Mouse (Mus musculus) intestine, embryonic 14.5 days (tissue): ENCODE results near the gene Col10a1. TPM values are rescaled to one million over a fixed set of nuclear protein-coding genes. Genes with fewer than 3 reads are reported as not detected.
A peak's percentile ranks its signal among the peaks of the same experiment; 100 is the strongest.
"Not testable (repeated sequence)": the region's sequence is repeated elsewhere in the genome, so short reads cannot be mapped to it uniquely, and the experiment has no call there.

ENCODE experiments used
- ATAC-seq: fragments of 200-750 bp; cut with Nextera tagmentation; replicated peaks from 2 replicates; pipeline ENCODE4 v1.8.0; 2017; ENCODE audit warnings: low read depth, moderate number of reproducible peaks, moderate TSS enrichment, moderate library complexity; ENCODE audit not compliant: low FRiP score, low TSS enrichment
- DNase-seq: peaks from one replicate; pipeline ENCODE4 v3.0.0-alpha.2; 2018; ENCODE audit warnings: low spot score
- H3K27ac ChIP-seq: fragments of 300-500 bp; sonication (generic); 2 replicates; pipeline ENCODE4 v1.5.1; 2014; ENCODE audit warnings: low read depth, mild to moderate bottlenecking, control low read depth
- H3K27me3 ChIP-seq: fragments of 300-500 bp; sonication (generic); replicated peaks from 2 replicates; pipeline ENCODE4 v1.6.1; 2014; ENCODE audit warnings: low read length, control low read depth; ENCODE audit not compliant: control insufficient read depth, insufficient read depth
- H3K36me3 ChIP-seq: fragments of 300-500 bp; sonication (generic); 2 replicates; pipeline ENCODE4 v1.6.1; 2014; ENCODE audit warnings: low read length, control low read depth; ENCODE audit not compliant: control insufficient read depth, insufficient read depth
- H3K4me1 ChIP-seq: fragments of 300-500 bp; sonication (generic); replicated peaks from 2 replicates; pipeline ENCODE4 v1.6.1; 2014; ENCODE audit warnings: low read length, control low read depth, mixed read lengths; ENCODE audit not compliant: control insufficient read depth, insufficient read depth
- H3K4me2 ChIP-seq: fragments of 300-500 bp; sonication (generic); 2 replicates; pipeline ENCODE4 v1.6.1; 2014; ENCODE audit warnings: low read length
- H3K4me3 ChIP-seq: fragments of 300-500 bp; sonication (generic); 2 replicates; pipeline ENCODE4 v1.5.1; 2014; ENCODE audit warnings: low read depth, low read length, control low read depth, mixed read lengths
- H3K9ac ChIP-seq: fragments of 300-500 bp; sonication (generic); 2 replicates; pipeline ENCODE4 v1.6.1; 2014; ENCODE audit warnings: mild to moderate bottlenecking, low read length
- H3K9me3 ChIP-seq: fragments of 300-500 bp; sonication (generic); 2 replicates; pipeline ENCODE4 v1.6.1; 2016; ENCODE audit warnings: low read length, control low read depth; ENCODE audit not compliant: control insufficient read depth
- WGBS: fragments of 180-500 bp; shearing (Covaris S2); extraction: QIAGEN DNeasy Blood & Tissue Kit; methylation state at CpG from one replicate; pipeline ENCODE4 v1.1.7; 2014; 5-methylcytosine and 5-hydroxymethylcytosine counted together
- polyA plus RNA-seq: library from polyadenylated mRNA; unstranded; fragments of >200 nt; fragmentation: Nextera tagmentation; extraction: Ambion mirVana; gene quantifications from 2 replicates; pipeline ENCODE4 v1.2.1, GENCODE M21; 2014

The Col10a1 gene
- polyA plus RNA-seq, 1 experiment from 2014 or later: 0.15 TPM

DNA sequence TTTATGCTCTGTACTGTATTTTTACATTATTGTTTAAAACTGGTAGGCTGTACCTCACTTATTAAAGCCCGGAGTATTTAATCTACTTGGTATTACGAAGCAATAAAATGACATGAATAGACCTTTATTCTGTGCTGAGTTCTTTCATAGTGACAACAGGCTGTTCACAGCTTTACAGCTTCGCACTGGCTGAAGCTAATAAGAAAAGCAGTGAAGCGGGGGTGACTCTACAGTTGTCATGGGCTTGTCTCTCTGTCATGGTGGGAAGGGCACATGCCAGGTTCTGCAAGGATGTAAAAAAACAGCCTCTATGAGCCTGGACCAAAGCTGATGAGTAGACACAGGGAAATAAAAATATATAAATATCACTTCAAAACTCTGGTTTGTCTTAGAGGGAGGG, 7.2 kb downstream of the Col10a1 start:
- ATAC-seq (no peak), DNase-seq (no peak)
- no peak overlapping the region for H3K4me3 ChIP-seq

DNA sequence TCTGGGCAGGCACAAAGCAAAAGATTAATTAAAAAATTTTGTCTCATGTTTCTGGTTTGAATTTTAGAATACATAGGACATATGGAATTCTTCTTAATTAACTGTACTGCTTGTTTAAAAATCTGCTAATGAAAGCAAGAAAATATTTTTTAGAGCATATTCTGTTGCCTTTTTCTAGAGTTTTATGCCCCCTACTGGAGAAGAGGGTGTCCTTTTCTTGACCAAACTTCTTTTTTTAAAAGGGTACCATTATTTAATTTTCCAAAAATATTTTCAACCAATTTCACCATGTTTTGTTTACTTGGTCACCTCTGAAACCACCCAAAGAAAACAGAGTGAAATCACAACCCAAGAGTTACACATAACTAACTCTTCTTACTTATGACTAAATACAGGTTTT, 9.5 kb downstream of the Col10a1 start:
- Histone ChIP-seq H3K27me3 (no peaks in the 10 kb centered on the region), H3K36me3 (peaks cover 13% of the 10 kb centered on the region; the same call in 1 of the 2 replicates), H3K27ac (no peak overlapping the region), H3K4me1 (no peaks in the 10 kb centered on the region), H3K9me3 (no peaks in the 10 kb centered on the region), H3K9ac (no peak overlapping the region), H3K4me2 (no peak overlapping the region), H3K4me3 (no peak overlapping the region)
- DNase-seq (no peak), ATAC-seq (no peak)

More for the DNA sequence above, 7.2 kb downstream of the Col10a1 start:
- WGBS: 94% methylated on average over 4 of the region's 4 CpGs
- H3K4me1 ChIP-seq: no peaks in the 10 kb centered on the region
- H3K9me3 ChIP-seq: no peaks in the 10 kb centered on the region
- no peak overlapping the region for H3K9ac ChIP-seq
- H3K36me3 ChIP-seq: peaks cover 8% of the 10 kb centered on the region; the same call in 1 of the 2 replicates
- no peaks in the 10 kb centered on the region for H3K27me3 ChIP-seq
- no peak overlapping the region for H3K4me2 ChIP-seq
- no peak overlapping the region for H3K27ac ChIP-seq

DNA sequence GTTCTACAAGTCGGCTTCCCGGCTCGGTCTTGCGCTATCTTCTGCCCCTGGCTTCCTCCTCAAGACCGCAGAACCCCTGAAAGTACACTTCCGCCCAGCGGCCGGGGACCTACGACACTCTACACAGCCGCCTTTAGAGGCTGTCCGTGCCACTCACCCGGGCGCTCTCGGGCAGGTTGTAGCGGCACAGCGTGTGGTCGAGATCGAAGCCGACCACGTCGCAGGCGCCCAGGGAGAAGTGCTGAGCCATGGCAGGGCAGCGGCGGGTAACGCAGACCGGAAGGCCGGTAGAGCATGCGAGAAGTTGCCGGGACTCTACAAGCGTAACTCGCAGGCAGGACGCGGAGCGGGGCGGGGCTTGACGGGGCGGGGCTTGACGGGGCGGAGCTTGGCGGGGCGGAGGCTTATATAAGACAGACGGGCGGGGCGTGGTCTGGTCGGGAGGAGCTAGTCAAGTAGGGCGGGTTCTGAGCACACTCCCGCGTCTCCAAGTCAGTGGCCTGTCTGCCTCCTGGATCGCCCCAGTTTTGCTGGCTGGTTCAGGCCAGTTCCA, 28.5 kb downstream of the Col10a1 start, which contains the start of gene Nt5dc1:
Gene Nt5dc1, minus strand, starts transcription at position 349 of the 553 bp plus-strand sequence.
- H3K36me3 ChIP-seq: no peaks in the 10 kb centered on the region
- no peaks in the 10 kb centered on the region for H3K27me3 ChIP-seq
- no peaks in the 10 kb centered on the region for H3K9me3 ChIP-seq
- H3K4me1 ChIP-seq: peaks cover 4% of the 10 kb centered on the region
- peak; percentile 100 for DNase-seq
- WGBS: under 1% methylated on average over 49 of the region's 49 CpGs
- peak within 1 kb of the TSS; percentile 69; the same call in 1 of the 2 replicates for H3K27ac ChIP-seq
- H3K4me3 ChIP-seq: peak within 1 kb of the TSS; percentile 75
- peak within 1 kb of the TSS; percentile 64 for H3K4me2 ChIP-seq
- peak; percentile 98 for ATAC-seq
- H3K9ac ChIP-seq: peak within 1 kb of the TSS; percentile 79

DNA sequence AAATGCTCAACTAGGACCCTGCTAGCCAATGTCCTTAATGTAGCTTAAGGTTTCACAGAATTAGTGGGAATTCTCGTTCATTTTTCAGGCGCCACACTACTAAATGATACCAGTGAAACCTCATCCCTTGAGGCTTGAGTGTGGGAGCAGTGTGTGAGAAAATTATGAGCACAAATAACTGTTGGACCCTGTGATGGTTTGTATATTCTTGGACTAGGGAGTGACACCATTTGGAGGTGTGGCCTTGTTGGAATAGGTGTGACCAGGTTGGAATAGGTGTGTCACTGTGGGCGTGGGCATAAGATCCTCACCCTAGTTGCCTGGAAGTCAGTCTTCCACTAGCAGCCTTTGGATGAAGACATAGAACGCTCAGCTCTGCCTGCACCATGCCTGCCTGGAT, 29.0 kb downstream of the Col10a1 start:
- H3K9me3 ChIP-seq, H3K27me3 ChIP-seq, H3K4me1 ChIP-seq, ATAC-seq, DNase-seq, H3K27ac ChIP-seq, H3K36me3 ChIP-seq: not testable (repeated sequence)
- peak overlapping the region; percentile 75 for H3K4me3 ChIP-seq
- 0 out of 2 replicates have a peak overlapping the region, but pooled peaks have one; percentile 22 for H3K9ac ChIP-seq
- H3K4me2 ChIP-seq: peak overlapping the region; percentile 64
- WGBS: 76% methylated on average over 4 of the region's 4 CpGs

GRCm38 (mm10) chr10:34431783-34432182, 42.0 kb downstream of the Col10a1 start:
- ATAC-seq (no peak), DNase-seq (no peak)
- Histone ChIP-seq H3K27me3 (no peaks in the 10 kb centered on the region), H3K4me3 (no peak overlapping the region), H3K4me1 (no peaks in the 10 kb centered on the region), H3K36me3 (no peaks in the 10 kb centered on the region), H3K9me3 (no peaks in the 10 kb centered on the region), H3K9ac (no peak overlapping the region), H3K27ac (no peak overlapping the region), H3K4me2 (no peak overlapping the region)

DNA sequence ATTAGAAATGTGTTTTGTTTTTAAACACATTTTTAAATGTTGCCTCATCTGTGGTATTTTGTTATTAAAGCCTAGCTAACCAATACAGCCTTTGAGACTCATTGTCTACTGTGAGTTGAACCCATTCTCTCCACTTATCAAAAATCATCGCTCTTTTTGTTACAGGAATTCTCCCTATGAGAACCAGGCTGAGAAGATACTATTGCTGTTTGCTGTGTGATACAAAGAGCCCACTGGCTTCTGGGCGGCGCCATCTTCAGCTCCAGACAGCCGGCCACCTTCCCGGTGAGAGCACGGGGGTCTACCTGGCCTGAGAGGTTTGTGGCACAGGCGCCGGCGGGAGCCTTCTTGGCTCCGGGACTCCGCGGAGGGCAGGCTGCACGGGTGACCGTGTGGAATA, 44.4 kb downstream of the Col10a1 start:
- H3K4me1 ChIP-seq, ATAC-seq, H3K27ac ChIP-seq, H3K9me3 ChIP-seq, DNase-seq, H3K4me3 ChIP-seq, H3K9ac ChIP-seq, H3K36me3 ChIP-seq, H3K27me3 ChIP-seq, H3K4me2 ChIP-seq: not testable (repeated sequence)
- 93% methylated on average over 6 of the region's 14 CpGs for WGBS

Other genes starting within 250 kb of the Col10a1 start
- gene Dse, start 182.3 kb upstream of the Col10a1 start, polyA plus RNA-seq: 22.3 and 24.1 TPM in 2 replicates
- gene Tspyl1, start 107.8 kb upstream of the Col10a1 start, polyA plus RNA-seq: 41.1 and 48.3 TPM in 2 replicates
- gene Tspyl4, start 92.5 kb upstream of the Col10a1 start, polyA plus RNA-seq: 8.1 and 10.0 TPM in 2 replicates
- gene Nt5dc1, start 28.6 kb downstream of the Col10a1 start, polyA plus RNA-seq: 11.5 and 12.1 TPM in 2 replicates
- gene Frk, start 93.4 kb downstream of the Col10a1 start, polyA plus RNA-seq: 18.5 and 19.8 TPM in 2 replicates